In genomic region chr1:73998131-73998865, GRCm38 (mm10) we compare ENCODE assay signal across 9 mouse cellular contexts.
DNase-seq lines count a peak whose midpoint lies in the region; ATAC-seq and TF ChIP-seq lines count a peak whose summit lies in the region.
"Had no signal": no experiment of that assay in that cellular context is flagged by ENCODE, and none has a peak within 500 bp of the region (broad histone marks: within the 10 kb centered on the region; RNA-seq: fewer than 3 reads in every experiment).

No protein-coding gene starts in this region.

- no peak overlapping the region for H3ac ChIP-seq in myocyte (ENCODE audit: control insufficient read depth, insufficient read length)

- 51% methylated on average over 9 of the region's 9 CpGs for WGBS in kidney, postnatal 0 days
- 60% methylated on average over 9 of the region's 9 CpGs for WGBS in hindbrain, postnatal 0 days
- 66% methylated on average over 9 of the region's 9 CpGs for WGBS in forebrain, embryonic 16.5 days

- H3K36me3 ChIP-seq in kidney, postnatal 0 days (ENCODE audit: insufficient read depth, low read length): peaks cover 38% of the 10 kb centered on the region
- H3K36me3 ChIP-seq in myocyte (ENCODE audit: control insufficient read depth, insufficient read depth): peaks cover 14% of the 10 kb centered on the region
- H3K36me3 ChIP-seq in hindbrain, postnatal 0 days (ENCODE audit: insufficient read depth, low read length): no peaks in the 10 kb centered on the region
- H3K36me3 ChIP-seq in forebrain, embryonic 16.5 days (ENCODE audit: control insufficient read depth, insufficient read depth): no peaks in the 10 kb centered on the region
- H3K36me3 ChIP-seq: G1E had no signal

- peaks cover 36% of the 10 kb centered on the region for H3K4me1 ChIP-seq in kidney, postnatal 0 days (replicated peaks; ENCODE audit: insufficient read depth, low read length)
- H3K4me1 ChIP-seq in hindbrain, postnatal 0 days (ENCODE audit: insufficient read depth, low read length): no peaks in the 10 kb centered on the region
- H3K4me1 ChIP-seq in forebrain, embryonic 16.5 days (replicated peaks; ENCODE audit: control insufficient read depth, insufficient read depth, low read length): peaks cover 5% of the 10 kb centered on the region; the same call in 1 of the 2 replicates

- no peak for TF ChIP-seq POLR2A in myocyte (IDR thresholded peaks at IDR 0.05; ENCODE audit: insufficient read length, low read depth)

- no peaks in the 10 kb centered on the region for H3K27me3 ChIP-seq in kidney, postnatal 0 days (ENCODE audit: insufficient read depth, low read length)
- H3K27me3 ChIP-seq in myocyte (ENCODE audit: control insufficient read depth, insufficient read depth, insufficient read length): no peaks in the 10 kb centered on the region
- H3K27me3 ChIP-seq in hindbrain, postnatal 0 days (ENCODE audit: insufficient read depth, low read length): no peaks in the 10 kb centered on the region
- H3K27me3 ChIP-seq in forebrain, embryonic 16.5 days (replicated peaks; ENCODE audit: control insufficient read depth, insufficient read depth, low read length): no peaks in the 10 kb centered on the region

- peak; percentile 76 for DNase-seq in ovary, adult 18-20 months (ENCODE audit: low spot score)
- no peak for DNase-seq in ovary, postnatal 14 days (ENCODE audit: low spot score)
- DNase-seq in heart, adult 11 months: peak; percentile 99
- DNase-seq in kidney, postnatal 0 days (ENCODE audit: low spot score): peak; percentile 65
- DNase-seq in hindbrain, postnatal 0 days (ENCODE audit: low spot score): no peak
- DNase-seq in spleen, adult 18-20 months: no peak

- peaks cover 6% of the 10 kb centered on the region for H3K79me2 ChIP-seq in myocyte (ENCODE audit: control insufficient read depth, insufficient read depth)

- H3K9ac ChIP-seq in kidney, postnatal 0 days (ENCODE audit: low read depth, low read length): 0 out of 2 replicates have a peak overlapping the region, but pooled peaks have one; percentile 4
- no peak overlapping the region for H3K9ac ChIP-seq in hindbrain, postnatal 0 days (replicated peaks; ENCODE audit: low read length)
- no peak overlapping the region for H3K9ac ChIP-seq in forebrain, embryonic 16.5 days (replicated peaks; ENCODE audit: low read depth, low read length)

- no peak for ATAC-seq in kidney, postnatal 0 days (replicated peaks; ENCODE audit: low FRiP score, low read depth)
- no peak for ATAC-seq in hindbrain, postnatal 0 days
- no peak for ATAC-seq in forebrain, embryonic 16.5 days

- H3K9me3 ChIP-seq in kidney, postnatal 0 days (replicated peaks; ENCODE audit: low read length): no peaks in the 10 kb centered on the region
- H3K9me3 ChIP-seq in hindbrain, postnatal 0 days (ENCODE audit: low read length): no peaks in the 10 kb centered on the region
- no peaks in the 10 kb centered on the region for H3K9me3 ChIP-seq in forebrain, embryonic 16.5 days (ENCODE audit: control insufficient read depth, low read length)
- H3K9me3 ChIP-seq: G1E had no signal

- peak overlapping the region; percentile 89 for H3K27ac ChIP-seq in kidney, postnatal 0 days
- H3K27ac ChIP-seq in hindbrain, postnatal 0 days: no peak overlapping the region
- H3K27ac ChIP-seq in forebrain, embryonic 16.5 days (ENCODE audit: low read length): no peak overlapping the region

- H3K4me3 ChIP-seq in kidney, postnatal 0 days (replicated peaks; ENCODE audit: low read depth, low read length): no peak overlapping the region
- no peak overlapping the region for H3K4me3 ChIP-seq in myocyte
- no peak overlapping the region for H3K4me3 ChIP-seq in hindbrain, postnatal 0 days (ENCODE audit: low read length)
- H3K4me3 ChIP-seq in forebrain, embryonic 16.5 days (replicated peaks; ENCODE audit: low read length): no peak overlapping the region

- TF ChIP-seq CTCF in kidney, postnatal 0 days (IDR thresholded peaks at IDR 0.05; ENCODE audit: low read depth): no peak
- no peak for TF ChIP-seq CTCF in hindbrain, postnatal 0 days (IDR thresholded peaks at IDR 0.05; ENCODE audit: low read depth)

- H3K4me2 ChIP-seq in kidney, postnatal 0 days (ENCODE audit: low read length): no peak overlapping the region
- peak overlapping the region; percentile 55 for H3K4me2 ChIP-seq in myocyte (ENCODE audit: low read depth)
- no peak overlapping the region for H3K4me2 ChIP-seq in hindbrain, postnatal 0 days (ENCODE audit: low read depth, low read length)
- H3K4me2 ChIP-seq in forebrain, embryonic 16.5 days (ENCODE audit: low read length): no peak overlapping the region

TF ChIP-seq in myocyte, 11 proteins besides CTCF, POLR2A, EP300 and RAD21:
- TF ChIP-seq REST (IDR thresholded peaks at IDR 0.05; ENCODE audit: insufficient read depth, insufficient read length): no peak
- peak; percentile 40 to 90 (median 88) for TF ChIP-seq MYOD1 (IDR thresholded peaks at IDR 0.05; ENCODE audit: control insufficient read depth in 1 of 3, insufficient read length in 2 of 3, low read depth in 2 of 3)
- TF ChIP-seq SRF (IDR thresholded peaks at IDR 0.05; ENCODE audit: control insufficient read depth, insufficient read length, low read depth): no peak
- TF ChIP-seq USF1 (IDR thresholded peaks at IDR 0.05; ENCODE audit: low read depth): no peak
- TF ChIP-seq CEBPB (IDR thresholded peaks at IDR 0.05; ENCODE audit: insufficient read depth, poor library complexity, severe bottlenecking): 0 out of 2 replicates have a peak, but pooled peaks have one; percentile 5
- TF ChIP-seq MYOG (IDR thresholded peaks at IDR 0.05; ENCODE audit: control insufficient read depth in 1 of 3, insufficient read depth in 1 of 3, insufficient read length in 2 of 3, low read depth in 2 of 3): peak; percentile 77 to 92 (median 89)
- TF ChIP-seq POLR2AphosphoS2 (IDR thresholded peaks at IDR 0.05; ENCODE audit: insufficient read length, low read depth): no peak
- TF ChIP-seq TCF3 (IDR thresholded peaks at IDR 0.05; ENCODE audit: insufficient read length, low read depth): peak; percentile 65
- no peak for TF ChIP-seq E2F4 (IDR thresholded peaks at IDR 0.05; ENCODE audit: insufficient read depth)
- no peak for TF ChIP-seq TCF12 (IDR thresholded peaks at IDR 0.05; ENCODE audit: insufficient read depth, poor library complexity, severe bottlenecking)
- no peak for TF ChIP-seq MAX (IDR thresholded peaks at IDR 0.05; ENCODE audit: low read depth)

Comparison
In these comparisons a context has a peak if more than half of its experiments do, and no peak if none do; other contexts are left out.
1. DNase-seq: peak in ovary, adult 18-20 months (single experiment), heart, adult 11 months (single experiment) and kidney, postnatal 0 days (single experiment); none in ovary, postnatal 14 days (single experiment), hindbrain, postnatal 0 days (single experiment) and spleen, adult 18-20 months (0 of 2).